Mouse (Mus musculus) neural tube, embryonic 11.5 days (tissue): ENCODE measurements at regions not wholly inside any gene's neighbourhood (a gene's known extent, or its start where the extent isn't known, plus 50 kb on each side); places are given as distances from the start of the nearest gene placed in this dataset.

Source experiments
- ATAC-seq: fragments of 200-750 bp; cut with Nextera tagmentation; 2 replicates; pipeline ENCODE4 v1.8.0; 2017; ENCODE audit warnings: moderate number of reproducible peaks, mild to moderate bottlenecking, moderate TSS enrichment, moderate library complexity; ENCODE audit not compliant: insufficient read depth, low FRiP score, low TSS enrichment
- DNase-seq: peaks from one replicate; pipeline ENCODE4 v3.0.0-alpha.2; 2015; ENCODE audit warnings: low spot score
- H3K27ac ChIP-seq: fragments of 300-500 bp; sonication (generic); 2 replicates; pipeline ENCODE4 v1.5.1; 2014; ENCODE audit warnings: low read depth, mild to moderate bottlenecking, low read length
- H3K27me3 ChIP-seq: fragments of 300-500 bp; sonication (generic); 2 replicates; pipeline ENCODE4 v1.6.1; 2014; ENCODE audit warnings: mild to moderate bottlenecking, low read length, mixed read lengths; ENCODE audit not compliant: control insufficient read depth, insufficient read depth
- H3K36me3 ChIP-seq: fragments of 300-500 bp; sonication (generic); 2 replicates; pipeline ENCODE4 v1.6.1; 2014; ENCODE audit warnings: mild to moderate bottlenecking, low read length, moderate library complexity, mixed read lengths; ENCODE audit not compliant: control insufficient read depth, insufficient read depth
- H3K4me1 ChIP-seq: fragments of 300-500 bp; sonication (generic); 2 replicates; pipeline ENCODE4 v1.6.1; 2014; ENCODE audit warnings: low read length, mixed read lengths; ENCODE audit not compliant: control insufficient read depth, insufficient read depth
- H3K4me2 ChIP-seq: fragments of 300-500 bp; sonication (generic); 2 replicates; pipeline ENCODE4 v1.6.1; 2014; ENCODE audit warnings: low read depth, mild to moderate bottlenecking, moderate library complexity
- H3K4me3 ChIP-seq: fragments of 300-500 bp; sonication (generic); 2 replicates; pipeline ENCODE4 v1.5.1; 2014; ENCODE audit warnings: low read depth, low read length
- H3K9ac ChIP-seq: fragments of 300-500 bp; sonication (generic); 2 replicates; pipeline ENCODE4 v1.6.1; 2014; ENCODE audit warnings: mild to moderate bottlenecking, low read length
- H3K9me3 ChIP-seq: fragments of 300-500 bp; sonication (generic); 2 replicates; pipeline ENCODE4 v1.6.1; 2016; ENCODE audit warnings: low read length; ENCODE audit not compliant: control insufficient read depth
- WGBS: fragments of 180-500 bp; shearing (Covaris S2); extraction: QIAGEN DNeasy Blood & Tissue Kit; methylation state at CpG from one replicate; pipeline ENCODE4 v1.1.7; 2014; 5-methylcytosine and 5-hydroxymethylcytosine counted together

GRCm38 (mm10) chr7:72974384-72974783 lies 400.9 kb upstream of the Rgma start:
- no peaks in the 10 kb centered on the region for H3K9me3 ChIP-seq
- DNase-seq, result no peak
- H3K4me1 ChIP-seq, result no peaks in the 10 kb centered on the region
- no peaks in the 10 kb centered on the region for H3K36me3 ChIP-seq
- no peak overlapping the region for H3K9ac ChIP-seq
- H3K4me2 ChIP-seq, result no peak overlapping the region
- no peak overlapping the region for H3K4me3 ChIP-seq
- no peak overlapping the region for H3K27ac ChIP-seq
- 81% methylated on average over 3 of the region's 3 CpGs for WGBS
- ATAC-seq, result no peak
- H3K27me3 ChIP-seq, result no peaks in the 10 kb centered on the region

- no peak overlapping the region for H3K27ac ChIP-seq
- WGBS, result 60% methylated on average over 8 of the region's 8 CpGs
- H3K4me1 ChIP-seq, result no peaks in the 10 kb centered on the region
- no peaks in the 10 kb centered on the region for H3K27me3 ChIP-seq
- H3K36me3 ChIP-seq, result no peaks in the 10 kb centered on the region
- H3K9ac ChIP-seq, result no peak overlapping the region
- ATAC-seq, result no peak
- no peak overlapping the region for H3K4me3 ChIP-seq
- no peak overlapping the region for H3K4me2 ChIP-seq
- H3K9me3 ChIP-seq, result no peaks in the 10 kb centered on the region
- DNase-seq, result no peak
These were observed 384.5 kb upstream of the Rgma start for GRCm38 (mm10) chr7:72990559-72991429.

- no peak for DNase-seq
- WGBS, result 35% methylated on average over 5 of the region's 5 CpGs
- H3K4me1 ChIP-seq, result no peaks in the 10 kb centered on the region
- no peak overlapping the region for H3K9ac ChIP-seq
- no peak overlapping the region for H3K4me3 ChIP-seq
- H3K27ac ChIP-seq, result no peak overlapping the region
- H3K4me2 ChIP-seq, result no peak overlapping the region
- no peaks in the 10 kb centered on the region for H3K9me3 ChIP-seq
- ATAC-seq, result no peak
- H3K27me3 ChIP-seq, result no peaks in the 10 kb centered on the region
- no peaks in the 10 kb centered on the region for H3K36me3 ChIP-seq
These were observed 376.9 kb upstream of the Rgma start for GRCm38 (mm10) chr7:72998374-72998773.

GRCm38 (mm10) chr7:73019151-73019550 lies 356.2 kb upstream of the Rgma start:
- no peak for DNase-seq
- Histone ChIP-seq H3K36me3 (no peaks in the 10 kb centered on the region), H3K4me3 (no peak overlapping the region), H3K9ac (no peak overlapping the region), H3K4me1 (no peaks in the 10 kb centered on the region), H3K4me2 (no peak overlapping the region), H3K27ac (no peak overlapping the region), H3K9me3 (no peaks in the 10 kb centered on the region), H3K27me3 (no peaks in the 10 kb centered on the region)
- WGBS, result 79% methylated on average over 3 of the region's 3 CpGs
- no peak for ATAC-seq

- no peak overlapping the region for H3K4me2 ChIP-seq
- ATAC-seq, result no peak
- H3K27ac ChIP-seq, result no peak overlapping the region
- no peak for DNase-seq
- H3K4me1 ChIP-seq, result no peaks in the 10 kb centered on the region
- H3K9me3 ChIP-seq, result no peaks in the 10 kb centered on the region
- WGBS, result 81% methylated on average over 1 of the region's 1 CpGs
- no peak overlapping the region for H3K4me3 ChIP-seq
- no peaks in the 10 kb centered on the region for H3K27me3 ChIP-seq
- no peaks in the 10 kb centered on the region for H3K36me3 ChIP-seq
- H3K9ac ChIP-seq, result no peak overlapping the region
These were observed 355.4 kb upstream of the Rgma start for GRCm38 (mm10) chr7:73019764-73020354.

DNA sequence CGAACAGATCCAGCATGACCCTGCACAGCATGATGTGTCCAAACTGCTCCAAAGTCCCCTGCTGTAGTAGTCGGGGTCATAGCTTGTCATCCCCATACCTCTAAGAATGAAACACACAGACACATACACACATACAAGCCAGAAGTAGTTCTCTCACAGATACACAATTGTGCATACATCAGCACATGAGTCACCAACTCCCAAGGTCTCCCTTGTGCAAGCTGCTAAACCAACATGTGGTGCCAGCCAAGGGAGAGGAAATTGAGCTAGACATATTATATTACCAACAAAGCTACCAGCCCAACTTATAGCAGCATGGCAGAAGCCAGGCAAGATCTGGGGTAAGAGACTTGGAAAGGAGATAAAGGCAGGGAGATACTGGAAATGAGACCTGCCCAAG lies 353.5 kb upstream of the Rgma start:
- H3K27ac ChIP-seq, result no peak overlapping the region
- no peak for DNase-seq
- no peaks in the 10 kb centered on the region for H3K27me3 ChIP-seq
- whole genome bisulfite sequencing, result 77% methylated on average over 2 of the region's 2 CpGs
- no peaks in the 10 kb centered on the region for H3K4me1 ChIP-seq
- no peak overlapping the region for H3K4me3 ChIP-seq
- no peak overlapping the region for H3K9ac ChIP-seq
- no peaks in the 10 kb centered on the region for H3K36me3 ChIP-seq
- no peak overlapping the region for H3K4me2 ChIP-seq
- H3K9me3 ChIP-seq, result no peaks in the 10 kb centered on the region
- ATAC-seq, result no peak

GRCm38 (mm10) chr7:73025640-73026039 lies 349.7 kb upstream of the Rgma start:
- DNase-seq (no peak), ATAC-seq (no peak)
- Histone ChIP-seq H3K27me3 (no peaks in the 10 kb centered on the region), H3K9me3 (no peaks in the 10 kb centered on the region), H3K36me3 (no peaks in the 10 kb centered on the region), H3K4me2 (no peak overlapping the region), H3K4me3 (no peak overlapping the region), H3K4me1 (no peaks in the 10 kb centered on the region), H3K27ac (no peak overlapping the region), H3K9ac (no peak overlapping the region)
- WGBS, result 85% methylated on average over 5 of the region's 5 CpGs

- DNase-seq (no peak), ATAC-seq (no peak)
- H3K27me3 ChIP-seq, result no peaks in the 10 kb centered on the region
- H3K9me3 ChIP-seq, result no peaks in the 10 kb centered on the region
- peaks cover 2% of the 10 kb centered on the region; the same call in 1 of the 2 replicates for H3K4me1 ChIP-seq
- 89% methylated on average over 6 of the region's 6 CpGs for WGBS
- H3K36me3 ChIP-seq, result no peaks in the 10 kb centered on the region
- no peak overlapping the region for H3K4me2 ChIP-seq
- H3K4me3 ChIP-seq, result no peak overlapping the region
- no peak overlapping the region for H3K9ac ChIP-seq
- no peak overlapping the region for H3K27ac ChIP-seq
These were observed 346.4 kb upstream of the Rgma start for GRCm38 (mm10) chr7:73028952-73029351.

GRCm38 (mm10) chr7:73031407-73031806 lies 343.9 kb upstream of the Rgma start:
- Histone ChIP-seq H3K9ac (no peak overlapping the region), H3K27ac (no peak overlapping the region), H3K9me3 (no peaks in the 10 kb centered on the region), H3K4me2 (no peak overlapping the region), H3K27me3 (no peaks in the 10 kb centered on the region), H3K4me1 (peaks cover 2% of the 10 kb centered on the region; the same call in 1 of the 2 replicates), H3K36me3 (no peaks in the 10 kb centered on the region), H3K4me3 (no peak overlapping the region)
- WGBS, result 91% methylated on average over 5 of the region's 5 CpGs
- no peak for DNase-seq
- ATAC-seq, result no peak
